Mouse (Mus musculus): ENCODE measurements around the gene Dis3l2.

GRCm38 (mm10) chr1:86933656-86934055, 230.0 kb downstream of the Dis3l2 start:
- TF ChIP-seq EP300 (IDR thresholded peaks at IDR 0.05) (no peak), CTCF (IDR thresholded peaks at IDR 0.05) (no peak)

Measured in lung, postnatal 0 days (tissue).